Mouse (Mus musculus) mature B cell (primary cell): ENCODE results near the gene Gm10401.

Source experiments
- in situ Hi-C: fragments of 300-500 bp; cut with MboI; formaldehyde crosslinking; loops from 2 replicates; pipeline ENCODE4 v1.14.3; 2019

Gene Gm10401

GRCm38 (mm10) chr5:115118961-115119570 is 21.0 kb upstream of the Gm10401 start, which contains the start of gene Acads:
TSS of gene Acads (minus strand) at chr5:115119346.
- in situ Hi-C loops: no loop called here

GRCm38 (mm10) chr5:115117467-115117866 is 19.4 kb upstream of the Gm10401 start:
- in situ Hi-C loops: no loop called here

DNA sequence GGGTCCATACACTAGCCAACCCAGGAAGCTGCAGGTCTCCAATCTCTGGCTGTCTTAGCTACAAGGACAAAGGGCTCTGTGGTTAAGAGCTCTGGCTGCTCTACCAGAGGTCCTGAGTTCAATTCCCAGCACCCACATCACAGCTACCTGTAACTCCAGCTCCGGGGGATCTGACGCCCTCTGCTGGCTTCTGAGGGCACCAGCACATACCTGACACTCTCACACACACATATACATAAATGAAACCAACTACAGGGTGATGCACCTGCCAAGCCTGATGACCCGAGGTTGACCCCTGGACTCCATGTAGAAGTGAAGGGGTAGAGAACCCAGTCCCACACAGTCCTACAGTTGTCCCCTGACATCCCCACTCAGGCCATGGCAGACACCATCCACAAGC is 18.3 kb upstream of the Gm10401 start:
- in situ Hi-C loops: no loop called here

DNA sequence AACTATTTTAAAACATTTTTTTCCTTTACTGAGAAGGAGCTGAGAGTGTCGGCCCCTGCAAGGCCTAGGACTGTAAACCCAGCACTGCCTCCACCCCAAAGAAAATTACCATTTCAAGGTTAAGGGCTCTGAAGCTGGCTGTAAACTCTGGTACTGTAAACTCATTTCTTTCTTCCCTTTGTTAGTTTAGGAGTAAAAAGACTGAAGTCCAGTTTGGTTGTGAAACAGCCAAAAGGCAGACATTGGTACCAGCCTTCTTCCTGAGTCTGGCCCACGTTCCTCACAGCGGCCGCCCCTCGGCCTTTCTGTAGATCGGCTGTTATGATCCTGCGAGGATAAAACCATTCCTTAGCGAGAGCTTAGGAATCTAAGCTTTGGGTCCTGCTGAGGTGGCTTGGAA is 16.4 kb upstream of the Gm10401 start:
- in situ Hi-C loops: no loop called here

- in situ Hi-C loops: no loop called here
Measured at GRCm38 (mm10) chr5:115113244-115113643, 15.1 kb upstream of the Gm10401 start.

GRCm38 (mm10) chr5:115111156-115111555 is 13.1 kb upstream of the Gm10401 start:
- in situ Hi-C loops: no loop called here

DNA sequence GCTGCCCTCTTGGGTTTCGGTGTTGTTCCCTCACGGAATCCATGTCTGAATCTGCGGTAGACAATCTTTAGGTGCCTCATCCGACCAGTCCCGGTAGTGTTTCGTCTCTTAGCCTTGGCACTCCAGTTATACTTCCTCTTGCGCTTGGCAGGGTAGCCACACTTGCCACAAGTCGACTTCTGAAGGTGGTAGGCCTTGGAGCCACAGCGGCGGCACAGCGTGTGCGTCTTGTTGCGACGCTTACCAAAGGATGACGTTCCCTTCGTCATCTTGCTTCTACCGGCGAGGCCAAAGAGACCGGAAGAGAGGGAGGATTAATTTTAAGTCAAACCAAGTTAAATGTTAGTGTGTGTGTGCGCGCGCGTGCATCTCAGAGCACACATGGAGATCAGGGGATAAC is 5.2 kb upstream of the Gm10401 start:
- in situ Hi-C loops: loop anchor here (10.0 kb wide), 1 partner anchor 128 kb away; the partner anchor contains the start of gene Hnf1a

DNA sequence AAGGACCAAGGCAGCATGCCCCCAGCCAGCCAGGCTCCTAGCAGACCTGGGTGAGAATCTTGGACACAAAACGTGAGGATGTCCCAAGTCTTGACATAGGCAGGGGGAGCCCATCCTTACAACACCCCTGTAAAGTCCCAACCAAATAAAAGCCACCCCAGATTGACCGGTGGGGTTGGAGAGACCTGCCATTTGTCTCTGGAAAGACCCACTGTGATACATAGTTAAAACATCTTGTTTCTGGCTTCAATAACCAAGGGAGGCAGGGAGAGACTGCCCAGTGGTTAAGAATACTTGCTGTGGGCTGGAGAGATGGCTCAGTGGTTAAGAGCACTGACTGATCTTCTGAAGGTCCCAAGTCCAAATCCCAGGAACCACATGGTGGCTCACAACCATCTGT is 4.1 kb upstream of the Gm10401 start:
- in situ Hi-C loops: loop anchor here (10.0 kb wide), 1 partner anchor 127 kb away; the partner anchor contains the start of gene Hnf1a

- in situ Hi-C loops: loop anchor here (10.0 kb wide), 1 partner anchor 126 kb away; the partner anchor contains the start of gene Hnf1a
Measured at GRCm38 (mm10) chr5:115100473-115100872, 2.4 kb upstream of the Gm10401 start.

GRCm38 (mm10) chr5:115099991-115100390 is 1.9 kb upstream of the Gm10401 start:
- in situ Hi-C loops: loop anchor here (10.0 kb wide), 1 partner anchor 125 kb away; the partner anchor contains the start of gene Hnf1a

DNA sequence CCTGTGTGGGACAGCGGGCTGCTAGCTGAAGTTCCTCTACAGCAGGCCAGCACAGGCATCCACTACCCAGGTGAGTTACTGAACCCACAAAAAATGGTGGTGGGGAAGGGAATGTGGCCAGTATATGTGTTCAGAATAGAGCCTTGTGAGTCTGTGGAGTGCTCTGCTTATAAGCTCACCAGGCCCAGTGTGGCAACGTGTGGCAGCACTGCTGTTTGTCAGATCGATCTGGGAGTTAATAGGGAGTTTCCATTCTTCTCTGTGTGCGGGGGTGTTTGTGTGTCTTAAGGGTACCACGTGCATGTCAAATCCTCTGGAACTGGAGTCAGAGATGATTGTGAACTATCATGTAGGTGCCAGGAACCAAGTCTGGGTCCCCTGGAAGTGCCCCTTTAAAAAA is 1.4 kb upstream of the Gm10401 start:
- in situ Hi-C loops: no loop called here

- in situ Hi-C loops: no loop called here
Measured at GRCm38 (mm10) chr5:115091776-115092175, 6.3 kb downstream of the Gm10401 start.

DNA sequence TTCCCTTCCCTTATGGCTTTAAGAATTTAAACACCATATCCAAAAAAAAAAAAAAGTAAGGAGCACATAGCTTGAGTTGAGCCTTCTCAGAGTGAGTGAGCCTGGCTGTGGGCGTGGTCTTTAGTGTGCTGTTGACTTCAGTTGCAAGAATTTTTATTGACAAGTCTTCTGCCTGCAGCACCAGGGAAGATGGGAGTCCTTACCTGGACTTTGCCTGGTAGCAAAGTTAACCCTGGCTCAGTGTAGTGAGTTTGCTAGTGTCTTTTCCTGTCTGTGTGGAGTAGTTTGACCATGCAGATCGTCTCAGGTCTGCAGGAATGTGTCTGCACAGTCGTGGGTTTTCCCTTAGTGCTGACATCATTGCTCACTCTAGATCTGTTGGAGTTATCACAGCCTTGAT is 7.1 kb downstream of the Gm10401 start:
- in situ Hi-C loops: no loop called here

GRCm38 (mm10) chr5:115089592-115090268 is 8.4 kb downstream of the Gm10401 start:
- in situ Hi-C loops: no loop called here

- in situ Hi-C loops: no loop called here
Measured at GRCm38 (mm10) chr5:115085675-115086074, 12.4 kb downstream of the Gm10401 start.

DNA sequence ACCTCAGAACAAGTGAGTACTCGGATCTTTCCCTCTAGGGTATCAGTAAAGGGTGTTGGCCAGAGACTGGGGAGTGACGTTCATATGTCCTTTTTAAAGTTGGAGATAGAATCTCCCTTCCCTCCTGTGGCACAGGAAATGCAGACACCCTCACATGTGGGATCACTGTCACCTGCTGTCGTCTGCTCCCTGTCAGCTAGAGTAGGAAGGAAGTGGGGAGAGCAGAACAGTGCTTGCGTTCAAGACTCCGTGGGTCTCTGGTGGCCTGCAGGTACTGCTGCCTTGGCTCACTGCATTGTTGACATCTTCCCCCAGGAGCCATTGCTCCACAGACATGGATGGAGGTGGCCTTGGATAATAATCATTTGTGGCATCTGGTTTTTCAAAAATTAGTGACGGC is 14.6 kb downstream of the Gm10401 start:
- in situ Hi-C loops: no loop called here

DNA sequence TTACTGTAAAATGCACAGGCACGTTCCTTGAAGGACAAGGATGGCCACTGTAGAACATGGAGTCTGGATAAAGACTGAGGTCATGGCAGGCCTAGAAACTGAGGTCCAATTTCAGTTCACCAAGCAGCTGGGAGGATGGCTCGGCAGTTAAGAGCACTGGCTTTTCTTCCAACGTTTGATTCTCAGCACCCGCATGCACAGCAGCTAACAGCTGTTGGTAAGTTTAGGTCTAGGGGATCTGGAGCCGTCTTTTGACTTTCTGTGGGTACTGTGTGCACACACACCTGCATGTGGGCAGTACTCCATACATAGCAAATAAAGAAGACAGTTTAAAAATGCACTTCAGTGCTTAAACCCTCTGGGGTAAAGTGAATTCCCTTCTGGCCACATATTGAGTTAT is 16.5 kb downstream of the Gm10401 start:
- in situ Hi-C loops: no loop called here

- in situ Hi-C loops: loop anchor here (10.0 kb wide), 1 partner anchor 92 kb away; no protein-coding TSS in a partner anchor
Measured at GRCm38 (mm10) chr5:115076144-115076901, 21.8 kb downstream of the Gm10401 start.

DNA sequence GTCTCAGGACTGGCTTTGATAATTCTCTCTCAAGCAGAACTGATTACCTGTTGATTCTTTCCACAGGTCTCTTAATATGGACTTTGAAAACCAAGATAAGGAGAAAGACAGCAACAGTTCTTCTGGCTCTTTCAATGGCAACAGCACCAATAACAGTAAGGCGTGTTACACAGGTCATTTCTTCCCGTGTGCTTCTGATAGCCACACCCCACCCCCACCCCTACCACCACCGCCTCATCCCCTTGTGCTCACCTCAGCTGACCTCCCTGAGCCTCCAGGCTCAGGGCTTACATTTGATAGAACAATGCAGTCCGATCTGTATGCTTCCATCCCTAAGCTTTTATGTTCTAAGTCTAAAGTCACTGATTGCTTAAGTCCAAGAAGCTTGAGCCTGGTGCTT is 23.3 kb downstream of the Gm10401 start:
- in situ Hi-C loops: loop anchor here (10.0 kb wide), 1 partner anchor 90 kb away; no protein-coding TSS in a partner anchor

- in situ Hi-C loops: loop anchor here (10.0 kb wide), 1 partner anchor 89 kb away; no protein-coding TSS in a partner anchor
Measured at GRCm38 (mm10) chr5:115073306-115073705, 24.8 kb downstream of the Gm10401 start.

DNA sequence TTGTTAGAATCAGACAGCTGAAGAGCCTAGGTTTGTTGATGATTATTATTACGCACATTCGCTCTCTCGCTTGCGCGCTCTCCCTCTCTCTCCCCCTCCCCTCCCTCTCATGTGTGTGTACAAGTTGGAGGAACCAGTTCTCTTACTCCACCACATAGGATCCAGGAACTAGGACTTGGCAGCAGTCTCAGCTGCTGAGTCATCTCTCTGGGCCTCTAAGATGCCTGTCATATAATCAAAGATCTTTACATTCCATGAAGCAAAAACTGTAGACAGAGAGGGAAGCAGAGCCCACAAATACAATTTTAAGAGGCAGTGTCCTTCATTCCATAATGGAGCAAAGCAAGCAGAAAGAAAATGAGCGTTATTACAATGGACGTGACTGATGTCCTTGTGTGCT is 26.0 kb downstream of the Gm10401 start:
- in situ Hi-C loops: loop anchor here (10.0 kb wide), 1 partner anchor 87 kb away; no protein-coding TSS in a partner anchor
